Mouse (Mus musculus) MEL (cell line): ENCODE data around the gene Vps37b. TPM values are rescaled to one million over a fixed set of nuclear protein-coding genes. Genes with fewer than 3 reads are reported as not detected.

Experiments used
- DNase-seq: peaks from one replicate; pipeline ENCODE4 v3.0.0; 2011; ENCODE audit warnings: low read depth, low spot score
- H3K27ac ChIP-seq: 2 replicates; pipeline ENCODE4 v1.5.1; 2012; ENCODE audit warnings: low read depth, mild to moderate bottlenecking, control low read depth, low read length, moderate library complexity; ENCODE audit not compliant: control insufficient read depth
- H3K27me3 ChIP-seq, 2 experiments: fragments of 150-350 bp in 1 of 2; sonication (generic) in 1 of 2; 2 replicates each; pipeline ENCODE4 v1.6.1; 2012; ENCODE audit warnings: low read length in 2 of 2, mild to moderate bottlenecking in 2 of 2, improper control_type of control experiment in 1 of 2, moderate library complexity in 1 of 2; ENCODE audit not compliant: insufficient read depth in 2 of 2, control insufficient read depth in 1 of 2
- H3K36me3 ChIP-seq, 2 experiments: 2 replicates each; pipeline ENCODE4 v1.6.1; 2012 to 2014; ENCODE audit warnings: low read length in 2 of 2, improper control_type of control experiment in 1 of 2, inconsistent platforms in 1 of 2, mild to moderate bottlenecking in 1 of 2; ENCODE audit not compliant: insufficient read depth in 2 of 2, control insufficient read depth in 1 of 2
- H3K4me1 ChIP-seq, 2 experiments: fragments of 150-350 bp in 1 of 2; sonication (generic) in 1 of 2; 2 replicates each; pipeline ENCODE4 v1.6.1; 2012; ENCODE audit warnings: low read length in 2 of 2, improper control_type of control experiment in 1 of 2, mild to moderate bottlenecking in 1 of 2; ENCODE audit not compliant: insufficient read depth in 2 of 2, control insufficient read depth in 1 of 2
- H3K4me3 ChIP-seq, 2 experiments: fragments of 150-350 bp in 1 of 2; sonication (generic) in 1 of 2; 2 replicates each; pipeline ENCODE4 v1.5.1; 2012; ENCODE audit warnings: low read depth in 2 of 2, low read length in 2 of 2, mild to moderate bottlenecking in 2 of 2, moderate library complexity in 2 of 2, control low read depth in 1 of 2, improper control_type of control experiment in 1 of 2; ENCODE audit not compliant: control insufficient read depth in 1 of 2, insufficient read depth in 1 of 2
- H3K79me2 ChIP-seq: 2 replicates; pipeline ENCODE4 v1.6.1; 2012; ENCODE audit warnings: mild to moderate bottlenecking, low read length, moderate library complexity; ENCODE audit not compliant: control insufficient read depth, poor library complexity, insufficient read depth
- H3K9ac ChIP-seq: 2 replicates; pipeline ENCODE4 v1.6.1; 2012; ENCODE audit warnings: low read depth, mild to moderate bottlenecking, control low read depth, low read length, moderate library complexity; ENCODE audit not compliant: control insufficient read depth, poor library complexity, severe bottlenecking
- H3K9me3 ChIP-seq: fragments of 150-350 bp; sonication (generic); replicated peaks from 2 replicates; pipeline ENCODE4 v1.6.1; 2012; ENCODE audit warnings: mild to moderate bottlenecking, low read length, improper control_type of control experiment, moderate library complexity; ENCODE audit not compliant: insufficient read depth
- CHD1 ChIP-seq: IDR thresholded peaks from 2 replicates; pipeline ENCODE4 v1.6.1; 2012; ENCODE audit warnings: low read depth, mild to moderate bottlenecking, inconsistent platforms, low read length, improper control_type of control experiment
- E2F4 ChIP-seq: IDR thresholded peaks from 2 replicates; pipeline ENCODE4 v1.6.1; 2011; ENCODE audit warnings: low read depth, low read length, improper control_type of control experiment, borderline replicate concordance
- ELF1 ChIP-seq: IDR thresholded peaks from 2 replicates; pipeline ENCODE4 v1.6.1; 2014; ENCODE audit warnings: low read depth, mild to moderate bottlenecking, inconsistent platforms, low read length, improper control_type of control experiment, moderate library complexity
- EP300 ChIP-seq, 2 experiments: IDR thresholded peaks; 2 replicates each; pipeline ENCODE4 v1.6.1; 2011; ENCODE audit warnings: improper control_type of control experiment in 2 of 2, low read length in 2 of 2, low read depth in 1 of 2, mild to moderate bottlenecking in 1 of 2
- ETS1 ChIP-seq: IDR thresholded peaks from 2 replicates; pipeline ENCODE4 v1.6.1; 2012; ENCODE audit warnings: low read depth, mild to moderate bottlenecking, inconsistent platforms, low read length, improper control_type of control experiment, moderate library complexity
- MAFK ChIP-seq: IDR thresholded peaks from 2 replicates; pipeline ENCODE4 v1.6.1; 2011; ENCODE audit warnings: low read depth, mild to moderate bottlenecking, low read length, improper control_type of control experiment, borderline replicate concordance
- MXI1 ChIP-seq: IDR thresholded peaks from 2 replicates; pipeline ENCODE4 v1.6.1; 2011; ENCODE audit warnings: mild to moderate bottlenecking, low read depth, low read length, improper control_type of control experiment
- NELFE ChIP-seq: IDR thresholded peaks from 2 replicates; pipeline ENCODE4 v1.6.1; 2011; ENCODE audit warnings: low read depth, low read length, improper control_type of control experiment
- POLR2AphosphoS5 ChIP-seq: IDR thresholded peaks from 2 replicates; pipeline ENCODE4 v1.6.1; 2012; ENCODE audit warnings: low read depth, borderline replicate concordance, mild to moderate bottlenecking, inconsistent platforms, low read length, moderate library complexity, mixed read lengths
- SIN3A ChIP-seq: IDR thresholded peaks from 2 replicates; pipeline ENCODE4 v1.6.1; 2012; ENCODE audit warnings: low read length, improper control_type of control experiment, inconsistent platforms
- TBP ChIP-seq: IDR thresholded peaks from 2 replicates; pipeline ENCODE4 v1.8.0; 2011; ENCODE audit warnings: low read depth, low read length, improper control_type of control experiment
- TCF12 ChIP-seq: IDR thresholded peaks from 2 replicates; pipeline ENCODE4 v1.6.1; 2014; ENCODE audit warnings: low read depth, mild to moderate bottlenecking, inconsistent platforms, low read length, improper control_type of control experiment, moderate library complexity
- ZC3H11A ChIP-seq: IDR thresholded peaks from 2 replicates; pipeline ENCODE4 v1.6.1; 2012; ENCODE audit warnings: low read depth, mild to moderate bottlenecking, inconsistent platforms, low read length, improper control_type of control experiment
- polyA plus RNA-seq, 2 experiments: library from polyadenylated mRNA; stranded (reverse) in 1 of 2; unstranded in 1 of 2; fragments of >175 nt in 1 of 2; fragments of >200 nt in 1 of 2; gene quantifications; 2 replicates each; pipeline versions ENCODE4 v1.2.1 to v1.2.4; 2012; ENCODE audit warnings: low replicate concordance in 2 of 2, low read depth in 1 of 2; ENCODE audit not compliant: insufficient read length in 2 of 2, insufficient read depth in 1 of 2, missing spikeins in 1 of 2
- total RNA-seq: library from RNA; depleted of rRNA; stranded (reverse); fragments of 300-350 nt; gene quantifications from 2 replicates; pipeline ENCODE4 v1.2.3, GENCODE M21; 2012

The Vps37b gene
- total and polyA plus RNA-seq, 3 experiments = 28.6 to 66.0 TPM; not detected in 1

DNA sequence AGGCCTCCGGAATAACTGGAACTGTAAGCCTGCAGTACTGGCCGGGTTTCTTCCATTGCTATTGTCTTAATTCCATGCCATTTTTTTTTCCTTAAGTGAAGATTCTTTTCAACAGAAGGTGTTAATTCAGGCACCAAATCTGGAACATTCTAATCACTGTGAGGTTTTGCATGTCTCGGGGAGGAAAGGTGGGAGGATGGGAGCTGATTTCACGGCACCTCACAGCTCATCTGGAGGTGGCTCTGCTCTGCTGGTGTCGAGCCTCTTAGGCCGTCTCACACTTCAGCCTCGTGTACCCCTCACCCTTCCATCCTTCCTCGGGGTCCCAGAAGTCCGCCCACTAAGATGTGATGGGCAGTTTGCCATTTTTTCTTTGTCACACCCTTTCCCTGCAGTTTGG is 9.0 kb upstream of the Vps37b start:
- H3K79me2 ChIP-seq = no peaks in the 10 kb centered on the region
- no peaks in the 10 kb centered on the region for H3K9me3 ChIP-seq
- H3K4me3 ChIP-seq = no peak overlapping the region
- peaks cover 7 to 22% of the 10 kb centered on the region in 2 experiments; a peak in 3 of 4 replicates for H3K4me1 ChIP-seq
- no peaks in the 10 kb centered on the region for H3K27me3 ChIP-seq
- no peak for DNase-seq
- no peak overlapping the region for H3K27ac ChIP-seq
- H3K9ac ChIP-seq = no peak overlapping the region
- H3K36me3 ChIP-seq = peaks cover 0 to 11% of the 10 kb centered on the region in 2 experiments; a peak in 2 of 4 replicates
- no peak for TF ChIP-seq ELF1
- no peak for TF ChIP-seq MXI1
- TF ChIP-seq E2F4 = no peak
- TF ChIP-seq SIN3A = no peak
- TF ChIP-seq MAFK = no peak
- TF ChIP-seq EP300 (IDR thresholded peaks at IDR 0.05; ENCODE audit: low read depth in 1 of 2, low read length in 2 of 2) = no peak

- no peak overlapping the region for H3K9ac ChIP-seq
- DNase-seq = peak; percentile 53
Measured at GRCm38 (mm10) chr5:124039602-124040001, 7.5 kb upstream of the Vps37b start.

GRCm38 (mm10) chr5:124036836-124037235 is 4.8 kb upstream of the Vps37b start:
- peaks cover 0 to 18% of the 10 kb centered on the region in 2 experiments; a peak in 2 of 4 replicates for H3K36me3 ChIP-seq
- H3K4me3 ChIP-seq = no peak overlapping the region
- peaks cover 7 to 21% of the 10 kb centered on the region in 2 experiments for H3K4me1 ChIP-seq
- H3K9me3 ChIP-seq = no peaks in the 10 kb centered on the region
- TF ChIP-seq ETS1 = peak; percentile 33; the same call in 1 of the 2 replicates
- no peak for TF ChIP-seq CHD1
- no peak for TF ChIP-seq MAFK
- no peak for TF ChIP-seq POLR2AphosphoS5
- H3K27me3 ChIP-seq = no peaks in the 10 kb centered on the region
- H3K9ac ChIP-seq = no peak overlapping the region
- DNase-seq = peak; percentile 61
- peaks cover 2% of the 10 kb centered on the region for H3K79me2 ChIP-seq
- H3K27ac ChIP-seq = no peak overlapping the region; the same call in 1 of the 2 replicates

More at GRCm38 (mm10) chr5:124039602-124040001, 7.5 kb upstream of the Vps37b start:
- Histone ChIP-seq H3K79me2 (no peaks in the 10 kb centered on the region), H3K4me1 (peaks cover 7 to 28% of the 10 kb centered on the region in 2 experiments), H3K4me3 (no peak overlapping the region), H3K9me3 (no peaks in the 10 kb centered on the region), H3K27me3 (no peaks in the 10 kb centered on the region), H3K36me3 (peaks cover 0 to 15% of the 10 kb centered on the region in 2 experiments; a peak in 2 of 4 replicates), H3K27ac (no peak overlapping the region)
- TF ChIP-seq ZC3H11A (no peak), TBP (peak; percentile 54; the same call in 1 of the 2 replicates), NELFE (no peak), TCF12 (no peak)
